Mouse (Mus musculus): ENCODE results near the gene Sctr.

- TF ChIP-seq POLR2A (IDR thresholded peaks at IDR 0.05; ENCODE audit: insufficient read depth, low read length) (no peak), CTCF (IDR thresholded peaks at IDR 0.05; ENCODE audit: low read depth, low read length) (no peak), EP300 (IDR thresholded peaks at IDR 0.05; ENCODE audit: insufficient read depth, low read depth, low read length) (no peak)
These were observed 66.2 kb downstream of the Sctr start for GRCm38 (mm10) chr1:120072900-120073299.

Measured in ES-Bruce4 (cell line).